Mouse (Mus musculus): ENCODE measurements around the gene Aurka. TPM values are rescaled to one million over a fixed set of nuclear protein-coding genes. Genes with fewer than 3 reads are reported as not detected.

Gene Aurka
- total RNA-seq (2023) = 1 to 10 TPM; 7.6 to 10.0 TPM

DNA sequence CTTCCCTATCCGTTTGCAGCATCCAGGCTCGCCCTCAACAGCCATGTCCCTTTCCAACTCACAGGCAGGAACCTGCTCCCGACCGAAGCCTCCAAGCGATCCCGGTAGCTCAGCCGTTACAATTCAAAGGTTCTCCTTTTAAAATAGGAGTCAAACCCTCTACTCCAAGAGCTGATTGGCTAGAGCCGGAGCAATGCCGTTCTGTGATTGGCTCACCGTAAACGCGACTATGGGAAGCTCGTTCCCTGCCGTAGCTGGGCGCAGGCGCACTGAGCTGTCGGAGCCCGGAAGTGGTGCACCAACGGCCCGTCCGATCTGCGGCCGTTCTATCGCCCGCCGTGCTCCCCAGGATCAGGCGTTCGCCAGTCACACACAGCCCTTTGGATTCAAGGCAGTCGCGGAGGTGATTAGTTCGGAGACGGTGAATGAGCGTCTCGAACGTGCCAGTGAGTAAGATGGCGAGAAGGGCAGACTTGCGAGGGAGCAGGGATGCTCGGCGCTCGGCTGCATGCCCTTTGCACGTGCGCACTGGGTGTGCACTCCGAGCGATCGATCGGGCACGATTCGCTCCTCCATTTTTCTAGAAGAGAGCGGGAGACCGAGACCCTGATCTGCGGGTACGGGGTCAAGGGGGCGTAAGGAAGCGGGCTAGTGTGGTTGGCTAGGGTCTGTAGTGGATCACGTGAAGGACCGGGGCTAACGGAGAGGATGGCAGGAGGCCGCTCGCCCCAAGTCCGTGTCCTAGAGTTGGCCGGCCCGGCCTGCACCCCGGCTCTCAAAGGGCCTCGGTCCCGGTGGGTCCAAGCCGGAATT is at the start of gene Aurka, which contains the start of gene Cstf1:
Gene Aurka, minus strand, starts transcription at position 125 of the 813 bp plus-strand sequence.
Gene Cstf1, plus strand, starts transcription at position 271 of the 813 bp plus-strand sequence.

DNA sequence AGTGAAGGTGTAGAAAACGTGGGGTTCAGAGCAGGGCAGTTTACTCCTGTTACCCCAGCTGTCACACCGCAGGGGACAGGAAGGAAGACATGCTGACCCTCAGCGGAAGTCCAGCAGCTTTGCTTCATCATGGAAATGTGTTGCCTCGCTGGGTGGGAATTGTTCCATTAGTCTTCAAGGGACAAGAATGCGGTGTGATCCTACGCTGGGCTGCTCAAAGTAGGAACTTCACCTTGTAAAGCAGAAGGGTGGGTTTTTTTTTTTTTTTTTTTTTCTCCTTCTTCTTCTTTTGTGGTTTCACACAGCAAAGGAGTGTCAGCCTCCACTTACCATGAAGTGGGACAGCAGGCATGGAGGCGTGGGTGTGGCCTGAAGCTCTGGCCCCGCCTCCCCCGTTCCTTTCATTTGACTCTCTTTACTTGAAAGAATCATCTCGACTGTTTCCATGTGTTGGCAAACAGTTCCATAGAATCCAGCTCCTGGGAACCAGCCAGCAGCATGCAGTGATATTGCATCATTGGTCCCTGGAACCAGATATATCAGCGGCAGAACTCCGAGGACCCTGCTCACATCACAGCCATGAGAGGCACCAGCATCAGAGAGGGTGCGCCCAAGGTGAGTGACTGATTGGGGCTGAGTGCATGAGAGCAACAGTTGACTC is 23.2 kb upstream of the Aurka start, which contains the start of gene Cass4:
Gene Cass4, plus strand, starts transcription at position 404 of the 661 bp plus-strand sequence.

DNA sequence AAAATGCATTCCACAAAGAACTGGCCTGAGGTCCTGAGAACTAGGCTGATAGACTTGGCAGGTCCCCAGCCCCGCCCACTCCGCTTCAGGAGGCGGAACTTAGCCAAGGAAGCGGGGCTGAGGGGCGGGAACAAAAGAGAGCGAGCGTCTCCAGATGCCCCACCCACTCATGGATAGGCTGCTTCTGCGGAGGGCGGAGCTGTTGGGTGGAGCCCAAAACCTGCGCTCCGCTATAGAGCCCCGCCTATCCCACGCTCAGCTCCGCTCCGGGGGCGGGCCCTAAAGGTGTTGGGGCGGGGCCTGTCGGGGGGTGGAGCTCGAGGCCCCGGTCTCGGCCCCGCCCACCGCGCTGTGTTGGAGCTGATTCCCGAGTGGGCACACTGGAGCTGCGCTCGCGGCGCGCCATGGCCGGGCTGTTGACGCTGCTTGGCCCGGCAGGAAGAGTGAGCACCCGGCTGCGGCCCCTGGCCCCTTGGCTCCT is 25.0 kb downstream of the Aurka start, which contains the start of gene Fam210b:
Gene Fam210b, plus strand, starts transcription at position 308 of the 481 bp plus-strand sequence.

Other genes starting within 250 kb of the Aurka start
- not detected for gene Mc3r, start 122.0 kb downstream of the Aurka start, total RNA-seq (2023)
- gene Fam210b, start 25.0 kb downstream of the Aurka start, total RNA-seq (2023) = 10 to 100 TPM in 1 of 2 experiments, 1 to 10 TPM in 1; 9.6 to 11.1 TPM
- 10 to 100 TPM; 40.5 to 43.2 TPM for gene Cstf1, start 146 bp upstream of the Aurka start, total RNA-seq (2023)
- gene Cass4, start 23.3 kb upstream of the Aurka start, total RNA-seq (2023) = 1 to 10 TPM; 1.5 to 2.7 TPM
- 10 to 100 TPM; 72.2 to 82.0 TPM for gene Rtf2, start 70.0 kb upstream of the Aurka start, total RNA-seq (2023)
- not detected for gene Gcnt7, start 88.1 kb upstream of the Aurka start, total RNA-seq (2023)
- 1 to 10 TPM; 8.7 to 9.5 TPM for gene Fam209, start 102.0 kb upstream of the Aurka start, total RNA-seq (2023)
- not detected for gene Tfap2c, start 179.1 kb upstream of the Aurka start, total RNA-seq (2023)